Comparison of ENCODE assay signal across 15 mouse cellular contexts in genomic region chr1:174564561-174564960, GRCm38 (mm10).
DNase-seq lines count a peak whose midpoint lies in the region.
"Had no signal": no experiment of that assay in that cellular context is flagged by ENCODE, and none has a peak within 500 bp of the region (broad histone marks: within the 10 kb centered on the region; RNA-seq: fewer than 3 reads in every experiment).

No protein-coding gene starts in this region.

- DNase-seq in cerebellum, adult 9-10 months: peak; percentile 54
- no peak for DNase-seq in cerebellum, postnatal 25 days
- DNase-seq in cerebellum, adult 9-11 months: peak; percentile 10
- no peak for DNase-seq in cerebellum, adult 11-12 months
- DNase-seq in brain, adult 2 months (ENCODE audit: low read depth, low spot score): peak; percentile 53
- no peak for DNase-seq in embryo, embryonic 9.5 days (ENCODE audit: extremely low spot score)
- DNase-seq: adrenal gland, adult 2 months; adrenal gland, adult 8-10 months; adrenal gland, postnatal 10 days; adrenal gland, postnatal 14 days; adrenal gland, postnatal 25 days; adrenal gland, postnatal 36 days; B cell, adult 2 months; cerebellum, adult 11 months; cerebellum, adult 8-10 months had no signal

Comparison
In these comparisons a context has a peak if more than half of its experiments do, and no peak if none do; other contexts are left out.
1. DNase-seq: peak in cerebellum, adult 9-10 months (single experiment), cerebellum, adult 9-11 months (single experiment) and brain, adult 2 months (single experiment); none in cerebellum, postnatal 25 days (0 of 2), cerebellum, adult 11-12 months (single experiment) and embryo, embryonic 9.5 days (single experiment).